ENCODE assay signal across 25 mouse cellular contexts in genomic region chr1:39511775-39512174, GRCm38 (mm10).
"Had no signal": no experiment of that assay in that cellular context is flagged by ENCODE, and none has a peak within 500 bp of the region (broad histone marks: within the 10 kb centered on the region; RNA-seq: fewer than 3 reads in every experiment).

No protein-coding gene starts in this region.

- H3K4me2 ChIP-seq: heart, embryonic 11.5 days; heart, embryonic 13.5 days; heart, embryonic 15.5 days; hindbrain, embryonic 13.5 days; hindbrain, embryonic 15.5 days; limb, embryonic 13.5 days; limb, embryonic 15.5 days; liver, embryonic 12.5 days had no signal

- ATAC-seq: hindbrain, postnatal 0 days; intestine, embryonic 16.5 days; liver, embryonic 12.5 days had no signal

- H3K9me3 ChIP-seq: heart, embryonic 13.5 days; heart, embryonic 15.5 days; hindbrain, embryonic 13.5 days; hindbrain, embryonic 15.5 days; limb, embryonic 13.5 days; limb, embryonic 15.5 days; liver, embryonic 12.5 days had no signal

- H3K27ac ChIP-seq: heart, adult 2 months; heart, embryonic 13.5 days; heart, embryonic 15.5 days; hindbrain, embryonic 13.5 days; hindbrain, embryonic 15.5 days; hindbrain, postnatal 0 days; limb, embryonic 13.5 days; limb, embryonic 15.5 days; liver, embryonic 12.5 days; liver, embryonic 14.5 days had no signal

- H3K36me3 ChIP-seq: heart, embryonic 13.5 days; heart, embryonic 15.5 days; hindbrain, embryonic 13.5 days; hindbrain, embryonic 15.5 days; limb, embryonic 13.5 days; limb, embryonic 15.5 days; liver, embryonic 12.5 days had no signal

- H3K27me3 ChIP-seq: heart, embryonic 13.5 days; heart, embryonic 15.5 days; hindbrain, embryonic 13.5 days; hindbrain, embryonic 15.5 days; limb, embryonic 13.5 days; limb, embryonic 15.5 days had no signal

- H3K4me3 ChIP-seq: heart, adult 2 months; heart, embryonic 13.5 days; heart, embryonic 15.5 days; hindbrain, embryonic 13.5 days; hindbrain, embryonic 15.5 days; limb, embryonic 13.5 days; limb, embryonic 15.5 days; liver, embryonic 12.5 days had no signal

- DNase-seq: gastrocnemius, postnatal 14 days; gastrocnemius, postnatal 36 days; heart, adult 11 months; heart, adult 2 months; heart, postnatal 14 days; heart, postnatal 36 days; kidney, adult 11 months; kidney, adult 2 months; kidney, adult 9 months; kidney, postnatal 10 days; kidney, postnatal 25 days; layer of hippocampus, adult 9-11 months; layer of hippocampus, postnatal 36 days; left cerebral cortex, postnatal 4 days had no signal

- H3K4me1 ChIP-seq: heart, embryonic 15.5 days; liver, embryonic 12.5 days had no signal

- H3K9ac ChIP-seq: heart, embryonic 13.5 days; heart, embryonic 15.5 days; hindbrain, embryonic 13.5 days; hindbrain, embryonic 15.5 days; limb, embryonic 13.5 days; limb, embryonic 15.5 days; liver, embryonic 12.5 days; liver, embryonic 14.5 days had no signal
